In the genomic region with DNA sequence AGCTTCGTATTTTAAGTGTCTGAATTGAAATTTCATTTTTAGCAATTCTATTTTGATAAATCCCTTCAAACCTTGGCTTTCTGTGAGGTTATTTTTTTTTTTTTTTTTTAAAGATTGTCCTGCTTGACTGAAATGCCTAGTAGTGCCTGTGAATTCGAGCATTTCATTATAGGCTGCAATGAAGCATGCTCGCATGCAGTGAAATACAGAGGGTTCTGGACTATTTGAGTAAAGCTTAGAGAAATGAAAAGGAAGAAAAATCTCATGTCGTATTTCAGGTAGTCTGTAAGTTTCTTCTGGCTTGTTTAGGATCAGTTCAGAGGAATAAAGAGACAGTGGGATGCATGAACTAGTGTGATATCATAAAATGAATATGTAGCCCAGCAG, we compare ENCODE assay signal across 19 mouse cellular contexts. TPM values are rescaled to one million over a fixed set of nuclear protein-coding genes. Genes with fewer than 3 reads are reported as not detected.
A peak's percentile ranks its signal among the peaks of the same experiment; 100 is the strongest.
DNase-seq lines count a peak whose midpoint lies in the region; ATAC-seq and TF ChIP-seq lines count a peak whose summit lies in the region.
"Had no signal": no experiment of that assay in that cellular context is flagged by ENCODE, and none has a peak within 500 bp of the region (broad histone marks: within the 10 kb centered on the region; RNA-seq: fewer than 3 reads in every experiment).

No protein-coding gene starts in this region.

- H3K9ac ChIP-seq in forebrain, postnatal 0 days = no peak overlapping the region
- H3K9ac ChIP-seq in forebrain, embryonic 13.5 days = no peak overlapping the region
- no peak overlapping the region for H3K9ac ChIP-seq in neural tube, embryonic 13.5 days
- H3K9ac ChIP-seq in midbrain, embryonic 13.5 days (replicated peaks) = no peak overlapping the region
- H3K9ac ChIP-seq: embryonic facial prominence, embryonic 13.5 days; limb, embryonic 15.5 days had no signal

- H3K4me3 ChIP-seq in forebrain, postnatal 0 days (ENCODE audit: low read depth, low read length) = no peak overlapping the region
- no peak overlapping the region for H3K4me3 ChIP-seq in forebrain, embryonic 13.5 days
- no peak overlapping the region for H3K4me3 ChIP-seq in neural tube, embryonic 13.5 days
- H3K4me3 ChIP-seq in midbrain, embryonic 13.5 days (replicated peaks) = no peak overlapping the region; the same call in 1 of the 2 replicates
- H3K4me3 ChIP-seq: embryonic facial prominence, embryonic 13.5 days; limb, embryonic 15.5 days; megakaryocyte, embryonic 14.5 days had no signal

- H3K27ac ChIP-seq in forebrain, postnatal 0 days (ENCODE audit: low read depth, low read length) = peak overlapping the region; percentile 54; the same call in 1 of the 2 replicates
- H3K27ac ChIP-seq in forebrain, embryonic 13.5 days = no peak overlapping the region
- H3K27ac ChIP-seq in neural tube, embryonic 13.5 days (replicated peaks) = peak overlapping the region; percentile 67
- H3K27ac ChIP-seq in midbrain, embryonic 13.5 days = peak overlapping the region; percentile 88
- H3K27ac ChIP-seq: embryonic facial prominence, embryonic 13.5 days; limb, embryonic 15.5 days had no signal

- H3K4me1 ChIP-seq in forebrain, postnatal 0 days (ENCODE audit: insufficient read depth) = no peaks in the 10 kb centered on the region
- H3K4me1 ChIP-seq in forebrain, embryonic 13.5 days = no peaks in the 10 kb centered on the region
- peaks cover 15% of the 10 kb centered on the region for H3K4me1 ChIP-seq in neural tube, embryonic 13.5 days (replicated peaks)
- H3K4me1 ChIP-seq in midbrain, embryonic 13.5 days (replicated peaks) = peaks cover 14% of the 10 kb centered on the region; the same call in 1 of the 2 replicates
- H3K4me1 ChIP-seq: embryonic facial prominence, embryonic 13.5 days; limb, embryonic 15.5 days; megakaryocyte, embryonic 14.5 days had no signal

- TF ChIP-seq CTCF in forebrain, postnatal 0 days (IDR thresholded peaks at IDR 0.05; ENCODE audit: low read depth) = no peak

- H3K9me3 ChIP-seq in forebrain, postnatal 0 days (ENCODE audit: low read length) = no peaks in the 10 kb centered on the region
- H3K9me3 ChIP-seq in forebrain, embryonic 13.5 days (replicated peaks) = peaks cover 6% of the 10 kb centered on the region; the same call in 1 of the 2 replicates
- no peaks in the 10 kb centered on the region for H3K9me3 ChIP-seq in neural tube, embryonic 13.5 days
- peaks cover 3% of the 10 kb centered on the region; the same call in 1 of the 2 replicates for H3K9me3 ChIP-seq in midbrain, embryonic 13.5 days
- H3K9me3 ChIP-seq: limb, embryonic 15.5 days had no signal

- peak; percentile 58; the same call in 1 of the 2 replicates for ATAC-seq in forebrain, postnatal 0 days
- ATAC-seq in forebrain, embryonic 13.5 days = no peak
- peak; percentile 56; the same call in 1 of the 2 replicates for ATAC-seq in neural tube, embryonic 13.5 days (ENCODE audit: low read depth)
- ATAC-seq in midbrain, embryonic 13.5 days = peak; percentile 64
- ATAC-seq: CD4-positive, CD25-positive, alpha-beta regulatory T cell, adult 4 months had no signal

- DNase-seq in forebrain, postnatal 0 days = peak; percentile 4
- DNase-seq in neural tube, embryonic 10.5 days (ENCODE audit: extremely low spot score, low spot score) = no peak
- DNase-seq in telencephalon, adult 2 months (ENCODE audit: low read depth, low spot score) = peak; percentile 4
- DNase-seq in kidney, postnatal 36 days = no peak
- no peak for DNase-seq in frontal cortex, postnatal 25 days (ENCODE audit: low spot score in 2 of 2)
- DNase-seq: adrenal gland, adult 8-10 months; cerebellum, adult 9-11 months; gastrocnemius, postnatal 14 days; heart, adult 18-20 months; lung, postnatal 14 days; thymus, adult 2 months had no signal

- no peaks in the 10 kb centered on the region for H3K27me3 ChIP-seq in forebrain, postnatal 0 days (ENCODE audit: insufficient read depth, low read length)
- no peaks in the 10 kb centered on the region for H3K27me3 ChIP-seq in forebrain, embryonic 13.5 days
- H3K27me3 ChIP-seq in neural tube, embryonic 13.5 days = no peaks in the 10 kb centered on the region
- no peaks in the 10 kb centered on the region for H3K27me3 ChIP-seq in midbrain, embryonic 13.5 days
- H3K27me3 ChIP-seq: embryonic facial prominence, embryonic 13.5 days; limb, embryonic 15.5 days; megakaryocyte, embryonic 14.5 days; Patski had no signal

- 64% methylated on average over 4 of the region's 4 CpGs for WGBS in forebrain, postnatal 0 days
- 74% methylated on average over 4 of the region's 4 CpGs for WGBS in forebrain, embryonic 13.5 days
- WGBS in neural tube, embryonic 13.5 days = 68% methylated on average over 4 of the region's 4 CpGs
- WGBS in midbrain, embryonic 13.5 days = 56% methylated on average over 4 of the region's 4 CpGs

- H3K36me3 ChIP-seq in forebrain, postnatal 0 days (ENCODE audit: insufficient read depth) = peaks cover 12% of the 10 kb centered on the region
- peaks cover 27% of the 10 kb centered on the region for H3K36me3 ChIP-seq in forebrain, embryonic 13.5 days (ENCODE audit: poor library complexity, severe bottlenecking)
- peaks cover 31% of the 10 kb centered on the region for H3K36me3 ChIP-seq in neural tube, embryonic 13.5 days
- H3K36me3 ChIP-seq in midbrain, embryonic 13.5 days = peaks cover 19% of the 10 kb centered on the region

- peak overlapping the region; percentile 11; the same call in 1 of the 2 replicates for H3K4me2 ChIP-seq in forebrain, postnatal 0 days (ENCODE audit: low read depth)
- H3K4me2 ChIP-seq in forebrain, embryonic 13.5 days = no peak overlapping the region
- peak overlapping the region; percentile 35 for H3K4me2 ChIP-seq in neural tube, embryonic 13.5 days
- H3K4me2 ChIP-seq in midbrain, embryonic 13.5 days (replicated peaks) = peak overlapping the region; percentile 36
- H3K4me2 ChIP-seq: embryonic facial prominence, embryonic 13.5 days; limb, embryonic 15.5 days had no signal

RNA-seq across cellular contexts. Expression of a gene that starts 27.2 kb away (rescaled TPM):
- 131 and 137 TPM in 2 replicates for total RNA-seq in forebrain, postnatal 0 days (2014; rRNA removed)
- polyA plus RNA-seq in forebrain, postnatal 0 days (2015; fragmentation: Nextera tagmentation; extraction: Ambion mirVana) = 102 and 105 TPM in 2 replicates
- polyA plus RNA-seq in forebrain, embryonic 13.5 days (2015; fragmentation: Nextera tagmentation; extraction: Ambion mirVana) = 90.3 and 100 TPM in 2 replicates
- polyA plus RNA-seq in neural tube, embryonic 13.5 days (2015; fragmentation: Nextera tagmentation; extraction: Ambion mirVana) = 108 and 117 TPM in 2 replicates
- 113 and 118 TPM in 2 replicates for polyA plus RNA-seq in midbrain, embryonic 13.5 days (2015; fragmentation: Nextera tagmentation; extraction: Ambion mirVana)

Comparison
In these comparisons a context has a peak if more than half of its experiments do, and no peak if none do; other contexts are left out.
1. DNase-seq: peak in forebrain, postnatal 0 days (single experiment) and telencephalon, adult 2 months (single experiment); none in neural tube, embryonic 10.5 days (single experiment), kidney, postnatal 36 days (0 of 2) and frontal cortex, postnatal 25 days (0 of 2).